In genomic region chr17:48936445-48937141, GRCm38 (mm10) we compare ENCODE assay signal across 14 mouse cellular contexts. TPM values are rescaled to one million over a fixed set of nuclear protein-coding genes. Genes with fewer than 3 reads are reported as not detected.
A peak's percentile ranks its signal among the peaks of the same experiment; 100 is the strongest.
DNase-seq lines count a peak whose midpoint lies in the region; ATAC-seq and TF ChIP-seq lines count a peak whose summit lies in the region.
"Had no signal": no experiment of that assay in that cellular context is flagged by ENCODE, and none has a peak within 500 bp of the region (broad histone marks: within the 10 kb centered on the region; RNA-seq: fewer than 3 reads in every experiment).

No protein-coding gene starts in this region.

- no peak for TF ChIP-seq EP300 in stomach, postnatal 0 days (optimal IDR thresholded peaks at IDR 0.05)

- peak; percentile 46 for TF ChIP-seq CTCF in stomach, postnatal 0 days (IDR thresholded peaks at IDR 0.05; ENCODE audit: low read depth)

- no peak overlapping the region for H3K4me3 ChIP-seq in kidney, embryonic 15.5 days (replicated peaks)
- H3K4me3 ChIP-seq in neural tube, embryonic 15.5 days (replicated peaks): no peak overlapping the region
- H3K4me3 ChIP-seq in stomach, postnatal 0 days (ENCODE audit: low read depth, low read length): no peak overlapping the region
- H3K4me3 ChIP-seq: forebrain, embryonic 13.5 days; neural tube, embryonic 13.5 days had no signal

- H3K36me3 ChIP-seq in kidney, embryonic 15.5 days: no peaks in the 10 kb centered on the region
- no peaks in the 10 kb centered on the region for H3K36me3 ChIP-seq in neural tube, embryonic 15.5 days
- no peaks in the 10 kb centered on the region for H3K36me3 ChIP-seq in stomach, postnatal 0 days (ENCODE audit: control insufficient read depth, insufficient read depth, low read length)
- H3K36me3 ChIP-seq: neural tube, embryonic 13.5 days had no signal

- peaks cover 24% of the 10 kb centered on the region for H3K27me3 ChIP-seq in kidney, embryonic 15.5 days
- no peaks in the 10 kb centered on the region for H3K27me3 ChIP-seq in neural tube, embryonic 15.5 days (replicated peaks)
- peaks cover 6% of the 10 kb centered on the region; the same call in 1 of the 2 replicates for H3K27me3 ChIP-seq in stomach, postnatal 0 days (ENCODE audit: control insufficient read depth, insufficient read depth, low read length)

- DNase-seq in adrenal gland, postnatal 14 days: peak; percentile 32
- no peak for DNase-seq in adrenal gland, adult 2 months
- peak; percentile 28 to 61 for DNase-seq in kidney, postnatal 4 days
- DNase-seq in neural tube, embryonic 10.5 days (ENCODE audit: extremely low spot score, low spot score): no peak
- DNase-seq in stomach, postnatal 0 days (ENCODE audit: low spot score): no peak
- no peak for DNase-seq in urinary bladder, postnatal 10 days (ENCODE audit: low spot score)
- DNase-seq: adrenal gland, postnatal 36 days; heart, adult 11 months; thymus, postnatal 4 days had no signal

- ATAC-seq in kidney, embryonic 15.5 days (replicated peaks; ENCODE audit: low FRiP score): no peak
- ATAC-seq in neural tube, embryonic 15.5 days (ENCODE audit: low FRiP score): no peak
- no peak for ATAC-seq in stomach, postnatal 0 days (ENCODE audit: low FRiP score, low TSS enrichment)
- ATAC-seq: forebrain, embryonic 13.5 days had no signal

- no peaks in the 10 kb centered on the region for H3K9me3 ChIP-seq in kidney, embryonic 15.5 days (replicated peaks)
- H3K9me3 ChIP-seq in neural tube, embryonic 15.5 days (replicated peaks): no peaks in the 10 kb centered on the region
- H3K9me3 ChIP-seq in stomach, postnatal 0 days (ENCODE audit: control insufficient read depth, low read length): no peaks in the 10 kb centered on the region
- H3K9me3 ChIP-seq: forebrain, embryonic 13.5 days; neural tube, embryonic 13.5 days had no signal

- H3K27ac ChIP-seq in kidney, embryonic 15.5 days: no peak overlapping the region
- no peak overlapping the region for H3K27ac ChIP-seq in neural tube, embryonic 15.5 days (replicated peaks)
- no peak overlapping the region for H3K27ac ChIP-seq in stomach, postnatal 0 days (replicated peaks)
- H3K27ac ChIP-seq: forebrain, embryonic 13.5 days; macrophage; neural tube, embryonic 13.5 days had no signal

- H3K4me1 ChIP-seq in kidney, embryonic 15.5 days: peaks cover 49% of the 10 kb centered on the region
- peaks cover 35% of the 10 kb centered on the region for H3K4me1 ChIP-seq in neural tube, embryonic 15.5 days
- no peaks in the 10 kb centered on the region for H3K4me1 ChIP-seq in stomach, postnatal 0 days (replicated peaks; ENCODE audit: control insufficient read depth, insufficient read depth)

- no peak overlapping the region for H3K4me2 ChIP-seq in kidney, embryonic 15.5 days
- peak overlapping the region; percentile 79; the same call in 1 of the 2 replicates for H3K4me2 ChIP-seq in neural tube, embryonic 15.5 days
- H3K4me2 ChIP-seq in stomach, postnatal 0 days (replicated peaks; ENCODE audit: low read depth): no peak overlapping the region
- H3K4me2 ChIP-seq: forebrain, embryonic 13.5 days; neural tube, embryonic 13.5 days had no signal

- 51% methylated on average over 5 of the region's 5 CpGs for WGBS in kidney, embryonic 15.5 days
- 69% methylated on average over 5 of the region's 5 CpGs for WGBS in neural tube, embryonic 15.5 days
- 54% methylated on average over 5 of the region's 5 CpGs for WGBS in stomach, postnatal 0 days

- H3K9ac ChIP-seq in kidney, embryonic 15.5 days: no peak overlapping the region
- no peak overlapping the region for H3K9ac ChIP-seq in neural tube, embryonic 15.5 days (replicated peaks)
- H3K9ac ChIP-seq in stomach, postnatal 0 days (ENCODE audit: low read length): no peak overlapping the region
- H3K9ac ChIP-seq: forebrain, embryonic 13.5 days; neural tube, embryonic 13.5 days had no signal

RNA-seq across cellular contexts. Expression of gene Lrfn2, which starts 4.4 kb away (rescaled TPM):
- 0.48 and 0.49 TPM in 2 replicates for total RNA-seq in adrenal gland, postnatal 14 days (2021)
- total RNA-seq in adrenal gland, adult 2 months (2021): under 1 TPM; 0.21 to 0.72 TPM
- polyA plus RNA-seq in adrenal gland, adult 2 months (2012; rRNA removed): 0.34 and 0.38 TPM in 2 replicates
- polyA plus RNA-seq in kidney, embryonic 15.5 days (2015; fragmentation: Nextera tagmentation; extraction: Ambion mirVana): 1.3 and 1.6 TPM in 2 replicates
- polyA plus RNA-seq in neural tube, embryonic 15.5 days (2015; fragmentation: Nextera tagmentation; extraction: Ambion mirVana): 12.6 and 13.9 TPM in 2 replicates
- polyA plus RNA-seq in stomach, postnatal 0 days (2015; fragmentation: Nextera tagmentation; extraction: Ambion mirVana): 0.41 and 0.44 TPM in 2 replicates
- polyA plus RNA-seq: macrophage had no signal

Comparison
In these comparisons a context has a peak if more than half of its experiments do, and no peak if none do; other contexts are left out.
1. DNase-seq: peak in adrenal gland, postnatal 14 days (single experiment) and kidney, postnatal 4 days (2 of 2); none in adrenal gland, adult 2 months (single experiment), neural tube, embryonic 10.5 days (single experiment), stomach, postnatal 0 days (single experiment) and urinary bladder, postnatal 10 days (single experiment).